Mouse (Mus musculus) myocyte (in vitro differentiated cells): ENCODE data around the gene Cacna2d4. TPM values are rescaled to one million over a fixed set of nuclear protein-coding genes. Genes with fewer than 3 reads are reported as not detected.

Source experiments
- H3K27me3 ChIP-seq: one replicate; pipeline ENCODE4 v1.6.1; 2011; ENCODE audit not compliant: control insufficient read depth, insufficient read depth, insufficient read length
- H3K36me3 ChIP-seq: one replicate; pipeline ENCODE4 v1.6.1; 2011; ENCODE audit not compliant: control insufficient read depth, insufficient read depth
- H3K4me2 ChIP-seq: one replicate; pipeline ENCODE4 v1.6.1; 2011; ENCODE audit warnings: low read depth, control low read depth
- H3K4me3 ChIP-seq: one replicate; pipeline ENCODE4 v1.5.1; 2011; ENCODE audit warnings: mild to moderate bottlenecking, control low read depth, moderate library complexity
- H3K79me2 ChIP-seq: one replicate; pipeline ENCODE4 v1.6.1; 2011; ENCODE audit not compliant: control insufficient read depth, insufficient read depth
- H3ac ChIP-seq: one replicate; pipeline ENCODE4 v1.6.1; 2011; ENCODE audit not compliant: control insufficient read depth, insufficient read length
- CEBPB ChIP-seq: IDR thresholded peaks from 2 replicates; pipeline ENCODE4 v1.6.1; 2011; ENCODE audit warnings: mild to moderate bottlenecking, moderate library complexity; ENCODE audit not compliant: poor library complexity, insufficient read depth, severe bottlenecking
- E2F4 ChIP-seq: IDR thresholded peaks from one replicate; pipeline ENCODE4 v1.6.1; 2011; ENCODE audit warnings: mild to moderate bottlenecking, control low read depth, moderate library complexity; ENCODE audit not compliant: insufficient read depth
- MAX ChIP-seq: IDR thresholded peaks from one replicate; pipeline ENCODE4 v1.6.1; 2011; ENCODE audit warnings: low read depth, mild to moderate bottlenecking, control low read depth
- MYOD1 ChIP-seq, 3 experiments: IDR thresholded peaks; one replicate each; pipeline ENCODE4 v1.6.1; 2011; ENCODE audit warnings: control low read depth in 2 of 3, low read depth in 2 of 3, mild to moderate bottlenecking in 2 of 3, moderate library complexity in 1 of 3; ENCODE audit not compliant: insufficient read length in 2 of 3, control insufficient read depth in 1 of 3
- MYOG ChIP-seq, 3 experiments: IDR thresholded peaks; one replicate each; pipeline ENCODE4 v1.6.1; 2011; ENCODE audit warnings: control low read depth in 2 of 3, low read depth in 2 of 3, mild to moderate bottlenecking in 2 of 3; ENCODE audit not compliant: insufficient read length in 2 of 3, control insufficient read depth in 1 of 3, insufficient read depth in 1 of 3
- POLR2A ChIP-seq: IDR thresholded peaks from one replicate; pipeline ENCODE4 v1.6.1; 2011; ENCODE audit warnings: low read depth, mild to moderate bottlenecking, control low read depth, moderate library complexity; ENCODE audit not compliant: insufficient read length
- POLR2AphosphoS2 ChIP-seq: IDR thresholded peaks from one replicate; pipeline ENCODE4 v1.6.1; 2011; ENCODE audit warnings: low read depth, control low read depth; ENCODE audit not compliant: insufficient read length
- REST ChIP-seq: IDR thresholded peaks from one replicate; pipeline ENCODE4 v1.6.1; 2011; ENCODE audit warnings: mild to moderate bottlenecking, control low read depth, moderate library complexity; ENCODE audit not compliant: insufficient read depth, insufficient read length
- SRF ChIP-seq: IDR thresholded peaks from one replicate; pipeline ENCODE4 v1.6.1; 2011; ENCODE audit warnings: low read depth; ENCODE audit not compliant: control insufficient read depth, insufficient read length
- TCF12 ChIP-seq: IDR thresholded peaks from one replicate; pipeline ENCODE4 v1.6.1; 2011; ENCODE audit warnings: mild to moderate bottlenecking, control low read depth; ENCODE audit not compliant: poor library complexity, insufficient read depth, severe bottlenecking
- TCF3 ChIP-seq: IDR thresholded peaks from one replicate; pipeline ENCODE4 v1.6.1; 2011; ENCODE audit warnings: low read depth, control low read depth; ENCODE audit not compliant: insufficient read length
- USF1 ChIP-seq: IDR thresholded peaks from one replicate; pipeline ENCODE4 v1.6.1; 2011; ENCODE audit warnings: low read depth, mild to moderate bottlenecking, control low read depth, moderate library complexity
- polyA plus RNA-seq: library from polyadenylated mRNA; unstranded; fragments of >200 nt; fragmentation: generic; extraction: Trizol; gene quantifications from one replicate; pipeline ENCODE4 v1.2.1, GENCODE M21; 2012; ENCODE audit warnings: missing spikeins

The Cacna2d4 gene
- polyA plus RNA-seq, 1 experiment: not detected

GRCm38 (mm10) chr6:119220297-119220696 is 16.0 kb upstream of the Cacna2d4 start:
- no peaks in the 10 kb centered on the region for H3K36me3 ChIP-seq
- H3ac ChIP-seq: no peak overlapping the region
- no peaks in the 10 kb centered on the region for H3K79me2 ChIP-seq
- H3K4me2 ChIP-seq: no peak overlapping the region
- peaks cover 9% of the 10 kb centered on the region for H3K27me3 ChIP-seq
- no peak overlapping the region for H3K4me3 ChIP-seq
- TF ChIP-seq MYOG (IDR thresholded peaks at IDR 0.05; ENCODE audit: control insufficient read depth in 1 of 3, insufficient read depth in 1 of 3, insufficient read length in 2 of 3, low read depth in 2 of 3) (no peak), MYOD1 (IDR thresholded peaks at IDR 0.05; ENCODE audit: control insufficient read depth in 1 of 3, insufficient read length in 2 of 3, low read depth in 2 of 3) (no peak), MAX (no peak), USF1 (no peak), REST (no peak), CEBPB (no peak), POLR2A (no peak), POLR2AphosphoS2 (no peak), E2F4 (no peak), SRF (no peak), TCF3 (no peak), TCF12 (no peak)

GRCm38 (mm10) chr6:119224451-119225195 is 11.7 kb upstream of the Cacna2d4 start:
- no peaks in the 10 kb centered on the region for H3K79me2 ChIP-seq
- peaks cover 30% of the 10 kb centered on the region for H3K27me3 ChIP-seq
- H3K4me2 ChIP-seq: no peak overlapping the region
- TF ChIP-seq E2F4 (no peak), CEBPB (no peak), MAX (no peak), POLR2AphosphoS2 (no peak), MYOG (IDR thresholded peaks at IDR 0.05; ENCODE audit: control insufficient read depth in 1 of 3, insufficient read depth in 1 of 3, insufficient read length in 2 of 3, low read depth in 2 of 3) (no peak), MYOD1 (IDR thresholded peaks at IDR 0.05; ENCODE audit: control insufficient read depth in 1 of 3, insufficient read length in 2 of 3, low read depth in 2 of 3) (no peak), POLR2A (no peak)
- H3ac ChIP-seq: no peak overlapping the region
- H3K4me3 ChIP-seq: no peak overlapping the region
- no peaks in the 10 kb centered on the region for H3K36me3 ChIP-seq

GRCm38 (mm10) chr6:119225226-119225625 is 11.1 kb upstream of the Cacna2d4 start:
- Histone ChIP-seq H3ac (no peak overlapping the region), H3K36me3 (no peaks in the 10 kb centered on the region), H3K4me3 (no peak overlapping the region), H3K27me3 (peaks cover 30% of the 10 kb centered on the region), H3K4me2 (no peak overlapping the region), H3K79me2 (no peaks in the 10 kb centered on the region)
- TF ChIP-seq SRF (no peak), USF1 (no peak), REST (no peak), MAX (no peak), TCF3 (no peak), MYOG (IDR thresholded peaks at IDR 0.05; ENCODE audit: control insufficient read depth in 1 of 3, insufficient read depth in 1 of 3, insufficient read length in 2 of 3, low read depth in 2 of 3) (no peak), POLR2AphosphoS2 (no peak), POLR2A (no peak), TCF12 (no peak), E2F4 (no peak)

- H3K36me3 ChIP-seq: no peaks in the 10 kb centered on the region
- TF ChIP-seq MAX: no peak
- no peak overlapping the region for H3K4me2 ChIP-seq
- no peak overlapping the region for H3K4me3 ChIP-seq
- H3K79me2 ChIP-seq: no peaks in the 10 kb centered on the region
- H3K27me3 ChIP-seq: peaks cover 30% of the 10 kb centered on the region
- H3ac ChIP-seq: no peak overlapping the region
Measured at GRCm38 (mm10) chr6:119225731-119226130, 10.6 kb upstream of the Cacna2d4 start.

GRCm38 (mm10) chr6:119227001-119227400 is 9.3 kb upstream of the Cacna2d4 start:
- Histone ChIP-seq H3K4me2 (no peak overlapping the region), H3ac (no peak overlapping the region), H3K27me3 (peaks cover 30% of the 10 kb centered on the region), H3K36me3 (no peaks in the 10 kb centered on the region), H3K79me2 (no peaks in the 10 kb centered on the region), H3K4me3 (no peak overlapping the region)
- no peak for TF ChIP-seq POLR2A
- no peak for TF ChIP-seq CEBPB
- TF ChIP-seq POLR2AphosphoS2: no peak
- no peak for TF ChIP-seq MAX
- TF ChIP-seq TCF12: no peak
- TF ChIP-seq USF1: no peak
- TF ChIP-seq REST: no peak
- TF ChIP-seq E2F4: no peak
- TF ChIP-seq TCF3: no peak
- TF ChIP-seq MYOG (IDR thresholded peaks at IDR 0.05; ENCODE audit: control insufficient read depth in 1 of 3, insufficient read depth in 1 of 3, insufficient read length in 2 of 3, low read depth in 2 of 3): no peak
- TF ChIP-seq MYOD1 (IDR thresholded peaks at IDR 0.05; ENCODE audit: control insufficient read depth in 1 of 3, insufficient read length in 2 of 3, low read depth in 2 of 3): no peak
- TF ChIP-seq SRF: no peak
